Mouse (Mus musculus) T-cell, adult 2 months (primary cell): Measurements from ENCODE around the gene Pnpla8.

ENCODE experiments used
- DNase-seq: peaks from one replicate; pipeline ENCODE4 v3.0.0; 2022; ENCODE audit warnings: low spot score

Gene Pnpla8

DNA sequence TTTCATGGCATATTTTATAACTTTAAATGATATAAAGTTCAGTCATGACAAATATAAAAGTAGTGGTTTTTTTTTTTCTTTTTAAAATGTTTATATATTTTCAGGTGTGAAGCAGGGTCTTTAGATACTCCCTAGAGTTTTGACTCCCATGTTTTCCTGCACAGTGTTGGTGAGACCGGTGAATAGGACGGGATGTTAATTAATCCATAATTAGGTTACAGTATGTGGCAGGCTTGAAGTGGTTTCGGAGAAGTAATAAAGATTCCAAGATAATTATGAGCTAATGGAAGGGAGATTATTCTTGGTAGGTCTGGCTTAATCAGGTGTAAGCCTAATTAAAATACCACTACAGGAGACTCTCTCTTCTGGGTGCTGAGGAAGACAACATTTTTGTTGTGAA is 125.0 kb downstream of the Pnpla8 start:
- DNase-seq, result no peak

DNA sequence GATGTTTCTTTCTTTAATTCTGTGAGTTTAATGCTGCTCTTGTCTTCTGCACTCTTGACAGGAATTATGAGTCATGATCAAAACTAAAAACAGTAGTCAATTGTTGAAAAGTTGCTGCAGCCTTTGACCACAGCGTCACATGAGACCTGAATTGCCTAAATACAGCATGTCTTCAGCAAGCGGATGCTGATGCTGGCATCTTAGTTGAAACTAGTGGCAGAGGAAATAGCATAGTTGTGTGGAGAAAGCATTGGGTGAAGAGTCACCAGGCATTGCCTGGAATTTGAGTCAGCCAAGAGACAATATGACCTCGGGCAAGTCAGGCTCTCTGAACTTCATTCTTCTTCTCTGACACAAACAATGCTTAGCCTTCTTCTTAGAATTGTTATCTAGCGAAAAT is 133.9 kb downstream of the Pnpla8 start:
- DNase-seq, result no peak

DNA sequence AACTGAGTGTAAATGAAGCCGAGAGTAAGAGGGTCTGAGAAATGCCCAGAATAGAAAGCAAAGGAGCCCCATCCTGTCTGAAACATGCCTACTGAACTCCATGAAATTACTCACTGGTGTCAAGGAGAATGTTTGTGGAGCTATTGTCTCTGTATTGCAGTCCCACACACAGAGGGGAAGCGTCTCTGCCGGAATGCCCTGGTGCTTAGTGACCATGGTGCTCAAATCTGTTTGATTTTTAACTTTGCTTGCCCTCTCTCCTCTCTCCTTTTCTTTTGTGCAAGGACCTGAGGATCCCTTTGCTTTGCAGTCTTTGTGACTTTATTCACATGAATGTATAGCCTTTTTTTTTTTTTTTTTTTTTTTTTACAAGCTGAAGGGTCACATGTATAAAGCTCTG is 136.3 kb downstream of the Pnpla8 start:
- no peak for DNase-seq

DNA sequence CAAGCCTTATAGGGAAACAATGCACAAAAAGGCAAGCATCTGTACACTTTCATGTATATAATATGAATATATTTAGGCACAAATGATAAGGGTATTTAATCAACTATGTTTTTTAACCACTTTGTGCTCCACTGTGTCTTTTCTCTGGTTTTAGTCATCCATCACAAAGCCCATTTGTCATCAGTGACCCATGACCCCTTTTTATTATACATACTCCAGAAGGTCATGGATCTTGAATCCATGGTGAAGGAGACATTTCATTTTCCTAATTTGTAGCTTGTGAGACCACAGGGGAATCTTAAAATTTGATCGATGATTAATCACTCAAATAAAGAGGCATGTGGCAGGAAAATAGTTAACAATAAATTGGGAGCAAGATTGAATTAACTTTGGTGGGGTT is 136.7 kb downstream of the Pnpla8 start:
- no peak for DNase-seq

DNA sequence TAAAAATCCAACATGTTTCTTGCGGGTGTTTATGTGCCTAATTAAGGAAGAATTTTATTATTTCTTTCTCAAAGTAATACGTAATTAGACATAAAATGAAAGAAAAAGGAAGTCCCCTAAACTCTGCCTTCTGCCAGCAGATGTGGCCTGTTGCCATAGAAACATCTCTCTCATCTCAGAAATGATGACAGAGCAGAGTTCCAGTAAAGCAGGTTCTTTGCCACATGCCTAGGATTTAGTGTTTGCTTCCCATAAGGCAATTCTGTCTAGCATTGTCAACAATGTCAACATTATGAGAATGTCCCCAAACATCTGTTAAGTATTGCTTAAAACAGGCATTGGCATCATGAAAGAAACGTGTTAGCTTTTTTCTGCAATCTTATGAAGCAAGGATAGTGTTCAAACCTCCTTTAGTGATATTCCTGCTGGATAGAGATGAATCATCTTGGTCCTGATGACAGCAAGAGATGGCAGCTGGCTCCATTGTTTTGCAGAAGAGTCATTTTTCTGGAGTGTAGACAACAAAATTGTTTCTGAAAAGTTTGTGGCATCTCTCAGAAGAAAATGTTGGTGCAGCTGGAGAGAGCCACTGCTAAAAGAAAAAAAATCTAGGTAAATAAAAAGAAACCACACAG is 150.0 kb downstream of the Pnpla8 start:
- DNase-seq, result no peak
